Mouse (Mus musculus) hindbrain, embryonic 13.5 days (tissue): ENCODE data around the gene Srd5a3. TPM values are rescaled to one million over a fixed set of nuclear protein-coding genes. Genes with fewer than 3 reads are reported as not detected.

Source experiments
- ATAC-seq: fragments of 200-750 bp; cut with Nextera tagmentation; 2 replicates; pipeline ENCODE4 v1.8.0; 2017; ENCODE audit warnings: moderate TSS enrichment; ENCODE audit not compliant: low FRiP score
- H3K27ac ChIP-seq: fragments of 300-500 bp; sonication (generic); 2 replicates; pipeline ENCODE4 v1.5.1; 2015; ENCODE audit warnings: inconsistent platforms, mild to moderate bottlenecking, moderate library complexity
- H3K27me3 ChIP-seq: fragments of 300-500 bp; sonication (generic); 2 replicates; pipeline ENCODE4 v1.6.1; 2015; ENCODE audit warnings: mild to moderate bottlenecking, inconsistent platforms
- H3K36me3 ChIP-seq: fragments of 300-500 bp; sonication (generic); 2 replicates; pipeline ENCODE4 v1.6.1; 2015; ENCODE audit warnings: mild to moderate bottlenecking, inconsistent platforms
- H3K4me1 ChIP-seq: fragments of 300-500 bp; sonication (generic); replicated peaks from 2 replicates; pipeline ENCODE4 v1.6.1; 2015; ENCODE audit warnings: inconsistent platforms
- H3K4me2 ChIP-seq: fragments of 300-500 bp; sonication (generic); 2 replicates; pipeline ENCODE4 v1.6.1; 2015; ENCODE audit warnings: inconsistent platforms, mild to moderate bottlenecking, moderate library complexity
- H3K4me3 ChIP-seq: fragments of 300-500 bp; sonication (generic); 2 replicates; pipeline ENCODE4 v1.5.1; 2015; ENCODE audit warnings: mild to moderate bottlenecking, inconsistent platforms
- H3K9ac ChIP-seq: fragments of 300-500 bp; sonication (generic); 2 replicates; pipeline ENCODE4 v1.6.1; 2015; ENCODE audit warnings: mild to moderate bottlenecking, inconsistent platforms
- H3K9me3 ChIP-seq: fragments of 300-500 bp; sonication (generic); 2 replicates; pipeline ENCODE4 v1.6.1; 2016; ENCODE audit warnings: inconsistent platforms
- WGBS: fragments of 180-500 bp; shearing (Covaris S2); methylation state at CpG from one replicate; pipeline ENCODE4 v1.1.7; 2015; 5-methylcytosine and 5-hydroxymethylcytosine counted together
- polyA plus RNA-seq: library from polyadenylated mRNA; unstranded; fragments of >200 nt; fragmentation: Nextera tagmentation; extraction: Ambion mirVana; gene quantifications from 2 replicates; pipeline ENCODE4 v1.2.1, GENCODE M21; 2015

The Srd5a3 gene
- polyA plus RNA-seq, 1 experiment from 2014 or later = 17.1 TPM

- Histone ChIP-seq H3K27ac (no peak overlapping the region), H3K9ac (no peak overlapping the region)
Measured at GRCm38 (mm10) chr5:76159555-76159954, 19.5 kb downstream of the Srd5a3 start.

DNA sequence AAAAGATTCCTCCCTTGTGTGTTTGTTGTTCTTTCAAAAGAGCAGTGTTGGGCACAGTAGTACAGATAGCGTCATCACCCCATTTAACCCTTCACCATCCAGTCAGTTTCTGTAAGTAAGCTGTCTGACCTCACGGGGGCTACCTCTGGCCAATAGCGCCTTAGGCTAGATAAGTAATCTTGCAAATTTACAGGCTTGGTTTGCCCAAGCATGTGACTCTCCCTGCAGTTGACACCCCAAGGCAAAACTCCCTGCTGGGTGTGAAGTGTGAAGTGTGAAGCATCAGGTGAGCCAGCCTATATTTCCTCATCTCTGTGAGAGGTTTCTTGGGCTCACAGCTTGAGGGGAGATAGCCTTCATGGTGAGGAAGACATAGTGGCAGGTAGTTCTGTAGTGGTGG is 20.0 kb downstream of the Srd5a3 start:
- Histone ChIP-seq H3K4me2 (no peak overlapping the region), H3K9ac (no peak overlapping the region), H3K4me1 (no peaks in the 10 kb centered on the region), H3K36me3 (peaks cover 13% of the 10 kb centered on the region), H3K4me3 (no peak overlapping the region), H3K27ac (no peak overlapping the region), H3K9me3 (no peaks in the 10 kb centered on the region), H3K27me3 (no peaks in the 10 kb centered on the region)
- ATAC-seq = no peak
- WGBS = 78% methylated on average over 3 of the region's 3 CpGs

More at GRCm38 (mm10) chr5:76159555-76159954, 19.5 kb downstream of the Srd5a3 start:
- H3K36me3 ChIP-seq = peaks cover 18% of the 10 kb centered on the region
- H3K4me1 ChIP-seq = no peaks in the 10 kb centered on the region
- 90% methylated on average over 6 of the region's 6 CpGs for WGBS
- no peak overlapping the region for H3K4me2 ChIP-seq
- no peaks in the 10 kb centered on the region for H3K27me3 ChIP-seq
- ATAC-seq = no peak
- H3K9me3 ChIP-seq = no peaks in the 10 kb centered on the region
- H3K4me3 ChIP-seq = no peak overlapping the region

DNA sequence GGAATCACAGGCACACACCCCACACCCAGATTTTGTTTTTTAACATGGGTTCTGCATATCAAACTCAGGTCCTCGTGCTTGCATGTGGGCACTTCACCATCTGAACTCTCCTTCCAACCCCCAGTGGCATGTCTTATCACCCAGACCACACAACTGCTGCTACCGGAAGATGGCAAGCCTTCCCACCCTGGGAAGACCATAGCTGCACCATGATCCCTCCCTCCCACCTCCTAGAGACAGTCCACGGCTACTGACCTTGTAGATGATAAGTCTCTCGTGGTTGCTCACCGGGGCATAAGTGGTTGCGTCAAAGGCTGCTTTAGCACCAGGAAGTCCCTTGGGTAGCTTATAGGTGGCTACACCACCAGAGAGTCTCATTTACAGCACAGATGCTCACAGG is 21.4 kb downstream of the Srd5a3 start:
- WGBS = 87% methylated on average over 6 of the region's 6 CpGs

DNA sequence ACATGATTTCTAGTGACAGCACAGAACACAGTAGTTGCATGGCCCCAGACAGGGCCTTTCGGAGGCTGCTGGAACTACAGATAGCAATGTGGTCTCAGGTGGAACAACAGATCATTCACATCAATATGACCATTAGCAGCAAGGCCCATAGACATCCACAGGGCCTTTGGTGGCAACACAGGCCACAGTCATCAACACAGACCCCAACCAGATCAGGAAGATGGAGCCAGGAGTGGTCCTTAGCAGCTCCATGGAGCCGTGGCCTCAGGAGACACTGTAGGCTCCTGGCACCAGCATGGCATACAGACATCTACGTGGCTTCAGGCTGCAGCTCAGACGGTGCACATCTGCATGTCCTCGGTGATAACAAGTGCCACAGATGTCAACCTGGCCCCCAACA is 22.9 kb downstream of the Srd5a3 start:
- WGBS = 92% methylated on average over 5 of the region's 5 CpGs
- no peaks in the 10 kb centered on the region for H3K27me3 ChIP-seq
- no peak for ATAC-seq
- H3K9me3 ChIP-seq = no peaks in the 10 kb centered on the region; the same call in 1 of the 2 replicates
- H3K4me1 ChIP-seq = no peaks in the 10 kb centered on the region
- no peaks in the 10 kb centered on the region for H3K36me3 ChIP-seq
- no peak overlapping the region for H3K9ac ChIP-seq
- no peak overlapping the region for H3K27ac ChIP-seq
- no peak overlapping the region for H3K4me2 ChIP-seq
- H3K4me3 ChIP-seq = no peak overlapping the region

More for the DNA sequence above, 21.4 kb downstream of the Srd5a3 start:
- Histone ChIP-seq H3K9me3 (no peaks in the 10 kb centered on the region), H3K36me3 (no peaks in the 10 kb centered on the region), H3K9ac (no peak overlapping the region), H3K4me3 (no peak overlapping the region), H3K27me3 (no peaks in the 10 kb centered on the region), H3K27ac (no peak overlapping the region), H3K4me1 (no peaks in the 10 kb centered on the region), H3K4me2 (no peak overlapping the region)
- ATAC-seq = no peak

DNA sequence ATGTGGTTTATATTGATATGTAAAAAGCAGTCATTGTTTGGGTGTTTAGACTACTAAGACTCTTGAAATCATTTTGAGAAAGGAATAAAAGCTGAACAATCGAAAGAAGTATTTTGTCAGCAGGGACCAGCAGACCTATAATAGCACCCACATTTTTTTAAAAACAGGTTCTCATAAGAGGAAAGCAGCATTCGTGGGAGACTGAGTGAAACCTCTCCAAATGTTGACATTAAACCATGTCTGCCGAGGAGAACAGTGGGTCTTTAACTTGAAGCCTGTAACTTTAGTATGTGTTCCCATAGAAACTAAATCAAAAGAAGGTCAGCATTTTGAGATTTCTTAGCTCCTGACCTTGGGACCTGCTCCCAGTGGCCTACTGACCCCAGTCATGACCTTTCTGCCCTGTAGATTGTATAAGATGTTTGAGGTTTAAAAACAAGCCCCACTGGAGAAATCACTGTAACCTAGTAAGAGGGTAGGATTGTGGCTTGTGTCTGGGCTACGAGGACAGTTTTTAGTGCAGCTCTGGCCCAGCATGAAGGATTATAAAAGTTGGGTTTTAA is 23.8 kb downstream of the Srd5a3 start:
- Histone ChIP-seq H3K4me3 (no peak overlapping the region), H3K27me3 (no peaks in the 10 kb centered on the region), H3K27ac (no peak overlapping the region), H3K4me2 (no peak overlapping the region), H3K9ac (no peak overlapping the region), H3K4me1 (no peaks in the 10 kb centered on the region), H3K9me3 (no peaks in the 10 kb centered on the region; the same call in 1 of the 2 replicates), H3K36me3 (no peaks in the 10 kb centered on the region)
- WGBS = 47% methylated on average over 4 of the region's 4 CpGs
- no peak for ATAC-seq

DNA sequence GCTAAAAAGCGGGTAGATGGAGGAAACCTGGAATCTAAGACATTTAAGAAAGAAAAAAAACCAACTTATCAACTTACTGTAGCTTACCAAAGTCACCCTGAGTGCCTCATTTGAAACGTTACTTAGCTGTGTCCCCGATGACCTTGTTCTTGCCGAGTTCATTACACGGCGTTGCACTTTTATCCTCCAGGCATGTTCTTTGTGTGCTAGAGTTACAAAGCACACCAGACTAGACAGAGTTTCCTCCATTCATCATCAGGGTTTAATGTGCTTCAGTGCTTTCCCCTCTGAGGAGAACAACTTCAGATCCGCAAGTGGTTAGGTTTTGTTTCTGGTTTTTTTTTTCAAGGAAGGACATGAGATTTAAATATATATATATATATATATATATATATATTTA is 24.8 kb downstream of the Srd5a3 start:
- no peak overlapping the region for H3K4me2 ChIP-seq
- no peak overlapping the region for H3K27ac ChIP-seq
- 59% methylated on average over 7 of the region's 7 CpGs for WGBS

DNA sequence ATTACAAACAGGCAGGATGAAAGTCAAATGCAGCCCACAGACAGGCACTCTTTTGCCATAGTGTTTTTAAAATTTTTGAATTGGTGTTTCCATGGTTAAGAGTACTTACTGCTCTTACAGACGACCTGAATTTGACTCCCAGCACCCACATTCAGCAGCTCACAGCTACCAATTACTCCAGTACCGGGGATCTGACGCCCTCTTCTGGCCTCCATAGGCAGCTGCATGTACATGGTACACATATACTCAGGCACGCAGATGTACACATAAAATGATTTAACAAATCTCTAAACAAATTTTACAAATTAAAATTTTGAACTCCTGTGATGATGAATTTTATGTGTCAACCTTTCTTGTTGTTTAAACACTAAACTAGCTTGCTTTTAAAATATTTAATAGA is 30.5 kb downstream of the Srd5a3 start:
- WGBS = 79% methylated on average over 4 of the region's 4 CpGs
- no peaks in the 10 kb centered on the region; the same call in 1 of the 2 replicates for H3K9me3 ChIP-seq
- ATAC-seq = no peak
- H3K4me2 ChIP-seq = no peak overlapping the region
- no peaks in the 10 kb centered on the region for H3K27me3 ChIP-seq
- H3K9ac ChIP-seq = no peak overlapping the region
- no peaks in the 10 kb centered on the region for H3K36me3 ChIP-seq
- H3K4me1 ChIP-seq = no peaks in the 10 kb centered on the region
- no peak overlapping the region for H3K27ac ChIP-seq
- H3K4me3 ChIP-seq = no peak overlapping the region

More for the DNA sequence above, 24.8 kb downstream of the Srd5a3 start:
- no peak for ATAC-seq
- H3K27me3 ChIP-seq = no peaks in the 10 kb centered on the region
- no peaks in the 10 kb centered on the region for H3K36me3 ChIP-seq
- no peak overlapping the region for H3K9ac ChIP-seq
- H3K9me3 ChIP-seq = no peaks in the 10 kb centered on the region; the same call in 1 of the 2 replicates
- no peak overlapping the region for H3K4me3 ChIP-seq
- H3K4me1 ChIP-seq = no peaks in the 10 kb centered on the region

DNA sequence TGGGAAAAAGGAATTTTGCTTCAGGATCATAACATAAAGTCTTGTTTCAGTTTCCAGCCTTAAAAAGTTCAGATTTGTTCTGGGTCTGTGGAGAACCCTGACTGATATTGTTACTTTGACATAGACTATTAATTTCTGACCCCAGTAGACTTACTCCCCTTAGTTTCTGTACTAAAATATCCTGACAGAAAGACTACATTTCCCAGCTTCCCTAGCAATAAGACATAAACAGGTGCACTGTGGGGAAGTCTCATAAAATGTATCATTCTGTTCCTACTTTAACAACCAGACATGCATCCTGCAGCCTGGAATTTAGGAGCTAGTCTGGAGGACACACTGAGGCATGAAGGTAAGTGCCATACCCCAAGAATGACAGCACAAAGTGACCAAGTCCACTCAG is 31.0 kb downstream of the Srd5a3 start:
- Histone ChIP-seq H3K4me3 (no peak overlapping the region), H3K4me2 (no peak overlapping the region), H3K36me3 (no peaks in the 10 kb centered on the region), H3K27me3 (no peaks in the 10 kb centered on the region), H3K4me1 (no peaks in the 10 kb centered on the region), H3K9ac (no peak overlapping the region), H3K9me3 (no peaks in the 10 kb centered on the region; the same call in 1 of the 2 replicates), H3K27ac (no peak overlapping the region)
- ATAC-seq = no peak

- H3K9ac ChIP-seq = no peak overlapping the region
- H3K4me3 ChIP-seq = no peak overlapping the region
- H3K36me3 ChIP-seq = no peaks in the 10 kb centered on the region
- H3K27ac ChIP-seq = no peak overlapping the region
- no peaks in the 10 kb centered on the region for H3K27me3 ChIP-seq
- H3K4me2 ChIP-seq = no peak overlapping the region
- 85% methylated on average over 4 of the region's 4 CpGs for WGBS
- no peaks in the 10 kb centered on the region for H3K4me1 ChIP-seq
- H3K9me3 ChIP-seq = no peaks in the 10 kb centered on the region
- no peak for ATAC-seq
Measured at GRCm38 (mm10) chr5:76175051-76175450, 35.0 kb downstream of the Srd5a3 start.

DNA sequence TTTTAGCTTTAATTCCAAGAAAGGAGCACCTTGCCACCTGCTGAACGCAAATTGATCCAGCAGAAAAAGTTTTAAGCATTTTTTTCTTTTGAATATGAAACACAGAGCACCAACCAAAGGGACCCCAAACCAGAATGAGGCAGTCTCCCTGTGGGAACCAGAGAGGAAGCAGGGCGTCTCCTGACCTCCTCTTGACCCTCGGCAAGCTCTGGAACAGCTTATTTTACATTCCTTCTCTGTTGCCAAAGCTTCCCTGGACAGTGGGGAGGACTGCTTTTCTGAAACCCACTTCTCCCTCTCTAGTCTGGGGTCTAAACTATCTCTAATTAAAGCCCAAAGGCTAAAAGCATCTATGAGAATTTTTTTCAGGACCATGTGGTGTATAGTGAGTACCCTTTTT is 36.3 kb downstream of the Srd5a3 start:
- Histone ChIP-seq H3K4me1 (no peaks in the 10 kb centered on the region), H3K4me2 (no peak overlapping the region), H3K36me3 (no peaks in the 10 kb centered on the region), H3K4me3 (no peak overlapping the region), H3K9ac (no peak overlapping the region), H3K9me3 (no peaks in the 10 kb centered on the region), H3K27me3 (no peaks in the 10 kb centered on the region), H3K27ac (no peak overlapping the region)
- 43% methylated on average over 3 of the region's 3 CpGs for WGBS
- no peak for ATAC-seq

GRCm38 (mm10) chr5:76176841-76177240 is 36.8 kb downstream of the Srd5a3 start:
- no peaks in the 10 kb centered on the region for H3K36me3 ChIP-seq
- no peaks in the 10 kb centered on the region for H3K27me3 ChIP-seq
- H3K27ac ChIP-seq = no peak overlapping the region
- H3K4me2 ChIP-seq = no peak overlapping the region
- H3K9ac ChIP-seq = no peak overlapping the region
- ATAC-seq = no peak
- no peaks in the 10 kb centered on the region for H3K9me3 ChIP-seq
- H3K4me3 ChIP-seq = no peak overlapping the region
- WGBS = 71% methylated on average over 11 of the region's 11 CpGs
- no peaks in the 10 kb centered on the region for H3K4me1 ChIP-seq

DNA sequence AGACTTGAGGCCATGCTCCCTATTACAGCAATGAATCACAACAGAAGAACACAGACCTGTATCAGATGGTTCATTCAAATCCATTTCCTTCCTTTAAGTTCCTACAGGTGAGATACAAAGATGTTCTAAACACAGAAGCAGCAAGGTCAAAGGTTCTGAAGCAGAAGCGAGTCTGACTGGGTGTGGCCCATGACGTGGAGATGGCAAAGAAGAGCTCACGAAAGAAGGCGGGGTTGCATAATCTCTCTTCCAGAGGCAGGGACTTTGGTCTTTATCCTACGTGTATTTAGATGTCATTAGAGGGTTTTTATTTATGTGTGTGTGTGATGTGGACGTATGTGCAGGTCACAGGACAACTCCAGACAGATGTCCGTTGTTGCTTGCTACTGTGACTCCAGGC is 37.6 kb downstream of the Srd5a3 start:
- H3K4me1 ChIP-seq = no peaks in the 10 kb centered on the region
- H3K27ac ChIP-seq = no peak overlapping the region
- no peaks in the 10 kb centered on the region for H3K36me3 ChIP-seq
- H3K4me2 ChIP-seq = no peak overlapping the region
- ATAC-seq = no peak
- no peaks in the 10 kb centered on the region for H3K9me3 ChIP-seq
- H3K27me3 ChIP-seq = no peaks in the 10 kb centered on the region
- 89% methylated on average over 7 of the region's 7 CpGs for WGBS
- H3K9ac ChIP-seq = no peak overlapping the region
- H3K4me3 ChIP-seq = no peak overlapping the region

DNA sequence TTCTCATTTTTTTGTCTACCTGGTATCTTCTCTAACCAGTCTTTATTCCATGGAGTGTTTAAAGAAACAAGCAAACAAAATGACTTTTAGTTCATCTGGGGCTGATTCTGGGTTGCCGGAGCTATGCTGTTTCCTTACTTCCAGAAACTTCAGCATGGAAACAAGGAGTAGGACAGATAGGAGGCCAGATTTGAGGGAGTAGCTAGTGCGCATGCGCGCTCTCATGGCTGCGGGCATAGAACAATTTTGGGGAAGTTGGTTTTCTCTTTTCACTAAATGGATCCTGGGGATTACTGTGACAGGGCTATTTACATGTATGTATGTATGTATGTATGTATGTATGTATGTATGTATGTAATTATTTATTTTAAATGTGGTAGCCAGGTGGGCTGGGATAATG is 39.1 kb downstream of the Srd5a3 start:
- no peaks in the 10 kb centered on the region for H3K27me3 ChIP-seq
- H3K27ac ChIP-seq = no peak overlapping the region
- H3K4me3 ChIP-seq = no peak overlapping the region
- no peaks in the 10 kb centered on the region for H3K36me3 ChIP-seq
- 98% methylated on average over 5 of the region's 5 CpGs for WGBS
- ATAC-seq = no peak
- peaks cover 6% of the 10 kb centered on the region; the same call in 1 of the 2 replicates for H3K4me1 ChIP-seq
- no peaks in the 10 kb centered on the region for H3K9me3 ChIP-seq
- no peak overlapping the region for H3K9ac ChIP-seq
- no peak overlapping the region for H3K4me2 ChIP-seq
